ENCODE assay signal across 16 mouse cellular contexts in the genomic region with DNA sequence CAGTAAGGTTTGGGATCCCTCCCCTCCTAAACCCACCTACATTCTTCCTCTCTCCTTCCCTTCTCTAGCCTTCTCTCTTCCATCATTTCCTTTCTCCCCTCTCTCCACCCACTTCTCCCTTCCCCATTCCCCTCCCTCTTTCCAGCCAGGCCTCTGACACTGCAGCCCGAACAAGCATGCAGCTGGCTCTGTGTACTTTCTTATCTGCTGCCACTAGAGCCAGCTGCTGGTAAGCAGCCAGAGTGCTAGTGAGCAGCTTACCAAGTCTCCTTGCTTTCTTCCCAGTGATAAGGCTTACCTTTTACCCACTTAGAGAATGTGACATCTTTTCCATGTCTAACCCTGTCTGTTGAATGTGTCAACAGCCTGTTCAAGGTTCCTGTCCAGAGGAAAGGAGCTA.
DNase-seq lines count a peak whose midpoint lies in the region; ATAC-seq and TF ChIP-seq lines count a peak whose summit lies in the region.
"Had no signal": no experiment of that assay in that cellular context is flagged by ENCODE, and none has a peak within 500 bp of the region (broad histone marks: within the 10 kb centered on the region; RNA-seq: fewer than 3 reads in every experiment).

No protein-coding gene starts in this region.

- no peak overlapping the region for H3K9ac ChIP-seq in MEL (ENCODE audit: control insufficient read depth, low read depth, low read length, poor library complexity, severe bottlenecking)
- no peak overlapping the region for H3K9ac ChIP-seq in heart, embryonic 11.5 days (ENCODE audit: low read depth, low read length)
- H3K9ac ChIP-seq: liver, embryonic 13.5 days had no signal

- no peaks in the 10 kb centered on the region for H3K9me3 ChIP-seq in MEL (replicated peaks; ENCODE audit: insufficient read depth, low read length)
- no peaks in the 10 kb centered on the region for H3K9me3 ChIP-seq in heart, embryonic 11.5 days (replicated peaks; ENCODE audit: control insufficient read depth, low read length)
- H3K9me3 ChIP-seq: embryonic facial prominence, embryonic 10.5 days; liver, embryonic 13.5 days had no signal

- H3K4me1 ChIP-seq in MEL (ENCODE audit: control insufficient read depth in 1 of 2, insufficient read depth in 2 of 2, low read length in 2 of 2): peaks cover 0 to 19% of the 10 kb centered on the region in 2 experiments; a peak in 3 of 4 replicates
- H3K4me1 ChIP-seq in heart, embryonic 11.5 days (ENCODE audit: control insufficient read depth, insufficient read depth, low read length): peaks cover 29% of the 10 kb centered on the region
- H3K4me1 ChIP-seq: embryonic facial prominence, embryonic 10.5 days had no signal

- no peak for TF ChIP-seq RAD21 in MEL (IDR thresholded peaks at IDR 0.05; ENCODE audit: low read depth, low read length)

- TF ChIP-seq EP300 in MEL (IDR thresholded peaks at IDR 0.05; ENCODE audit: low read depth in 1 of 2, low read length in 2 of 2): no peak

- H3K36me3 ChIP-seq in MEL (ENCODE audit: control insufficient read depth in 1 of 2, insufficient read depth in 2 of 2, low read length in 2 of 2): peaks cover 0 to 4% of the 10 kb centered on the region in 2 experiments; a peak in 1 of 4 replicates
- H3K36me3 ChIP-seq in heart, embryonic 11.5 days (ENCODE audit: control insufficient read depth, insufficient read depth, low read length): no peaks in the 10 kb centered on the region
- H3K36me3 ChIP-seq: embryonic facial prominence, embryonic 10.5 days; liver, embryonic 13.5 days had no signal

- TF ChIP-seq CTCF in MEL (IDR thresholded peaks at IDR 0.05 in 2 of 3, conservative IDR thresholded peaks at IDR 0.05 in 1 of 3; ENCODE audit: control insufficient read depth in 1 of 3, insufficient read depth in 1 of 3, low read depth in 2 of 3, low read length in 3 of 3, poor library complexity in 1 of 3, severe bottlenecking in 1 of 3): no peak

- no peak overlapping the region for H3K4me3 ChIP-seq in MEL (ENCODE audit: control insufficient read depth in 1 of 2, insufficient read depth in 1 of 2, low read depth in 2 of 2, low read length in 2 of 2)
- H3K4me3 ChIP-seq in heart, embryonic 11.5 days (ENCODE audit: low read depth, low read length): no peak overlapping the region
- H3K4me3 ChIP-seq: embryonic facial prominence, embryonic 10.5 days; liver, embryonic 13.5 days had no signal

- H3K27me3 ChIP-seq in MEL (ENCODE audit: control insufficient read depth in 1 of 2, insufficient read depth in 2 of 2, low read length in 2 of 2): no peaks in the 10 kb centered on the region; a peak in 1 of 4 replicates
- no peaks in the 10 kb centered on the region for H3K27me3 ChIP-seq in heart, embryonic 11.5 days (ENCODE audit: control insufficient read depth, insufficient read depth, low read length)
- H3K27me3 ChIP-seq: liver, embryonic 13.5 days had no signal

- H3K27ac ChIP-seq in MEL (ENCODE audit: control insufficient read depth, low read depth, low read length): no peak overlapping the region
- H3K27ac ChIP-seq in heart, embryonic 11.5 days (ENCODE audit: low read depth, low read length): peak overlapping the region; percentile 0; the same call in 1 of the 2 replicates
- H3K27ac ChIP-seq: embryonic facial prominence, embryonic 10.5 days; liver, embryonic 13.5 days had no signal

- no peak for TF ChIP-seq POLR2A in MEL (IDR thresholded peaks at IDR 0.05; ENCODE audit: control insufficient read depth in 1 of 2, insufficient read depth in 1 of 2, low read depth in 1 of 2, low read length in 2 of 2, poor library complexity in 1 of 2)

- no peak overlapping the region for H3K4me2 ChIP-seq in heart, embryonic 11.5 days
- H3K4me2 ChIP-seq: liver, embryonic 13.5 days had no signal

- DNase-seq in MEL (ENCODE audit: low read depth, low spot score) (peak; percentile 58), MEL-GATA-1-ER (ENCODE audit: extremely low read depth, low read depth) (peak; percentile 63), liver (no peak)
- DNase-seq in heart, postnatal 4 days: peak; percentile 50
- no peak for DNase-seq in right cerebral cortex, postnatal 4 days
- no peak for DNase-seq in left cerebral cortex, adult 11 months (ENCODE audit: low spot score)
- DNase-seq: adrenal gland, postnatal 10 days; cerebellum, adult 9-11 months; kidney, postnatal 10 days; layer of hippocampus, adult 9-11 months; left cerebral cortex, postnatal 4 days; liver, embryonic 13.5 days; thymus, postnatal 4 days had no signal

- 0% methylated on average over 1 of the region's 1 CpGs for WGBS in heart, embryonic 11.5 days (ENCODE audit: insufficient replicate concordance)

- peak; percentile 65; the same call in 1 of the 2 replicates for ATAC-seq in heart, embryonic 11.5 days (replicated peaks; ENCODE audit: insufficient number of reproducible peaks, low FRiP score, low TSS enrichment)
- no peak for ATAC-seq in CD4-positive, CD25-positive, alpha-beta regulatory T cell, adult 4 months

- no peaks in the 10 kb centered on the region for H3K79me2 ChIP-seq in MEL (ENCODE audit: control insufficient read depth, insufficient read depth, low read length, poor library complexity)

TF ChIP-seq in MEL, 35 proteins besides CTCF, POLR2A, EP300 and RAD21:
- TF ChIP-seq ZNF384 (IDR thresholded peaks at IDR 0.05; ENCODE audit: low read depth, low read length): no peak
- no peak for TF ChIP-seq CHD1 (IDR thresholded peaks at IDR 0.05; ENCODE audit: low read depth, low read length)
- peak; percentile 49; the same call in 1 of the 2 replicates for TF ChIP-seq GATA1 (IDR thresholded peaks at IDR 0.05; ENCODE audit: low read depth, low read length)
- TF ChIP-seq MEF2A (IDR thresholded peaks at IDR 0.05; ENCODE audit: extremely low read depth, insufficient replicate concordance, low read depth, low read length, poor library complexity, severe bottlenecking): no peak
- TF ChIP-seq MAX (IDR thresholded peaks at IDR 0.05; ENCODE audit: low read length): no peak
- TF ChIP-seq TBP (IDR thresholded peaks at IDR 0.05; ENCODE audit: low read depth, low read length): no peak
- no peak for TF ChIP-seq ELF1 (IDR thresholded peaks at IDR 0.05; ENCODE audit: low read depth, low read length)
- no peak for TF ChIP-seq ZKSCAN1 (IDR thresholded peaks at IDR 0.05; ENCODE audit: low read depth, low read length)
- TF ChIP-seq MXI1 (IDR thresholded peaks at IDR 0.05; ENCODE audit: low read depth, low read length): no peak
- no peak for TF ChIP-seq NELFE (IDR thresholded peaks at IDR 0.05; ENCODE audit: low read depth, low read length)
- TF ChIP-seq TAL1 (IDR thresholded peaks at IDR 0.05; ENCODE audit: low read length): peak; percentile 36; the same call in 1 of the 2 replicates
- TF ChIP-seq ETS1 (IDR thresholded peaks at IDR 0.05; ENCODE audit: low read depth, low read length): peak; percentile 81
- no peak for TF ChIP-seq MAFK (IDR thresholded peaks at IDR 0.05; ENCODE audit: borderline replicate concordance, low read depth, low read length)
- no peak for TF ChIP-seq HCFC1 (IDR thresholded peaks at IDR 0.05; ENCODE audit: low read depth, low read length)
- no peak for TF ChIP-seq USF2 (IDR thresholded peaks at IDR 0.05; ENCODE audit: borderline replicate concordance in 1 of 2, insufficient read depth in 1 of 2, low read depth in 1 of 2, low read length in 2 of 2)
- TF ChIP-seq MYB (IDR thresholded peaks at IDR 0.05; ENCODE audit: low read depth, low read length): no peak
- no peak for TF ChIP-seq SIN3A (IDR thresholded peaks at IDR 0.05; ENCODE audit: low read length)
- TF ChIP-seq GABPA (IDR thresholded peaks at IDR 0.05; ENCODE audit: low read depth, low read length): no peak
- TF ChIP-seq MYC (IDR thresholded peaks at IDR 0.05; ENCODE audit: low read depth, low read length): no peak
- peak; percentile 54; the same call in 1 of the 2 replicates for TF ChIP-seq TCF12 (IDR thresholded peaks at IDR 0.05; ENCODE audit: low read depth, low read length)
- TF ChIP-seq NRF1 (IDR thresholded peaks at IDR 0.05; ENCODE audit: insufficient read depth, low read depth, low read length, poor library complexity, severe bottlenecking): no peak

Comparison
In these comparisons a context has a peak if more than half of its experiments do, and no peak if none do; other contexts are left out.
1. DNase-seq: peak in MEL (single experiment), MEL-GATA-1-ER (single experiment) and heart, postnatal 4 days (single experiment); none in right cerebral cortex, postnatal 4 days (single experiment), liver (single experiment) and left cerebral cortex, adult 11 months (single experiment).